Mouse (Mus musculus) forebrain, embryonic 16.5 days (tissue): ENCODE data around the gene Gon4l. TPM values are rescaled to one million over a fixed set of nuclear protein-coding genes. Genes with fewer than 3 reads are reported as not detected.

Experiments
- ATAC-seq: fragments of 200-750 bp; cut with Nextera tagmentation; 2 replicates; pipeline ENCODE4 v1.8.0; 2017; ENCODE audit warnings: mild to moderate bottlenecking, moderate library complexity
- H3K27ac ChIP-seq: fragments of 300-500 bp; sonication (generic); 2 replicates; pipeline ENCODE4 v1.5.1; 2014; ENCODE audit warnings: low read length, control low read depth
- H3K27me3 ChIP-seq: fragments of 300-500 bp; sonication (generic); replicated peaks from 2 replicates; pipeline ENCODE4 v1.6.1; 2014; ENCODE audit warnings: low read length; ENCODE audit not compliant: control insufficient read depth, insufficient read depth
- H3K36me3 ChIP-seq: fragments of 300-500 bp; sonication (generic); 2 replicates; pipeline ENCODE4 v1.6.1; 2014; ENCODE audit not compliant: control insufficient read depth, insufficient read depth
- H3K4me1 ChIP-seq: fragments of 300-500 bp; sonication (generic); replicated peaks from 2 replicates; pipeline ENCODE4 v1.6.1; 2014; ENCODE audit warnings: low read length; ENCODE audit not compliant: control insufficient read depth, insufficient read depth
- H3K4me2 ChIP-seq: fragments of 300-500 bp; sonication (generic); 2 replicates; pipeline ENCODE4 v1.6.1; 2014; ENCODE audit warnings: mild to moderate bottlenecking, low read length, control low read depth
- H3K4me3 ChIP-seq: fragments of 300-500 bp; sonication (generic); replicated peaks from 2 replicates; pipeline ENCODE4 v1.5.1; 2014; ENCODE audit warnings: mild to moderate bottlenecking, low read length, control low read depth
- H3K9ac ChIP-seq: fragments of 300-500 bp; sonication (generic); replicated peaks from 2 replicates; pipeline ENCODE4 v1.6.1; 2014; ENCODE audit warnings: low read depth, low read length, control low read depth
- H3K9me3 ChIP-seq: fragments of 300-500 bp; sonication (generic); 2 replicates; pipeline ENCODE4 v1.6.1; 2016; ENCODE audit warnings: low read length; ENCODE audit not compliant: control insufficient read depth
- WGBS: fragments of 180-500 bp; shearing (Covaris S2); extraction: QIAGEN DNeasy Blood & Tissue Kit; methylation state at CpG from one replicate; pipeline ENCODE4 v1.1.7; 2014; 5-methylcytosine and 5-hydroxymethylcytosine counted together
- polyA plus RNA-seq: library from polyadenylated mRNA; unstranded; fragments of >200 nt; fragmentation: Nextera tagmentation; extraction: Ambion mirVana; gene quantifications from 2 replicates; pipeline ENCODE4 v1.2.1, GENCODE M21; 2015

Gene Gon4l
- polyA plus RNA-seq, 1 experiment from 2014 or later: 17.3 TPM

DNA sequence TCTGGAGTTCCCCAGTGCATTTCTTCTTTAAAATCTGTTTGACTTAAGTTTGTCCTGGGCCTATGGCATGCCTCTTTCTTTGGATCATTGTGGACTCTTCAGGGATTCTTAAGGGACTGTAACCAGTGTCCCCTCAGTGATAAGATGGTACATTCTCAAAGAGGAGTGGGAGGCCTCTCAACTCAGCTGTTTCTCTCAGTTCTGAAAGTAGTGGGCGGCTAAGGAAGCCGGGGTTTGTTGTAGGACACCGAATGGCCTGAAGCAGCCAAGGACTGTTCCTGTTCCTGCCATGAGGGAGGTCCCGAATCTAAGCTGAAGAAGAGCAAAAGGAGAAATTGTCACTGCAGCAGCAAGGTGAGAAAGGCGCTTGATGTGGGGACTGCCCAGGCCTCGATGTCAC, 70.2 kb downstream of the Gon4l start:
- WGBS: 92% methylated on average over 6 of the region's 6 CpGs
- H3K36me3 ChIP-seq: peaks cover 28% of the 10 kb centered on the region

DNA sequence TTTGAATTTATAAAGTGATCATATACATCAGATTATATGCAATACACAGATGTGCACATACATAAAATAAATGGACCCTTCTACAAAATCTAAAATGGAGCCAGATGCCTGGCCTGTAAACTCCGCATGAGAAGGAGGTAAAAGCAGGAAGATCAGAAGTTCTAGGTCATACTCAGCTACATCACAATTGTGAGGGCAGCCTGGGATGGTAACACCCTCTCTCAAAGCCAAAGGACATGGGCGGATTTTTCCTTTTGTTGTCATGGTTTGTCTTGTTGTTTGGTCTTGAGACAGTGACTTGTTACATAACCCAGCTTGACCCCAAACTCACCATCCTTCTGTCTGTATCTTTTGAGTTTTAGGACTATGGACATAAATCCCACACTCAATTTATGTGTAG, 70.7 kb downstream of the Gon4l start:
- no peaks in the 10 kb centered on the region for H3K27me3 ChIP-seq
- H3K36me3 ChIP-seq: peaks cover 31% of the 10 kb centered on the region
- H3K4me1 ChIP-seq: no peaks in the 10 kb centered on the region
- no peak overlapping the region for H3K9ac ChIP-seq
- H3K4me2 ChIP-seq: no peak overlapping the region
- H3K9me3 ChIP-seq: no peaks in the 10 kb centered on the region
- WGBS: 94% methylated on average over 2 of the region's 2 CpGs
- no peak overlapping the region for H3K27ac ChIP-seq
- ATAC-seq: no peak
- no peak overlapping the region for H3K4me3 ChIP-seq

More for the DNA sequence above, 70.2 kb downstream of the Gon4l start:
- no peak overlapping the region for H3K9ac ChIP-seq
- H3K4me1 ChIP-seq: no peaks in the 10 kb centered on the region
- no peak overlapping the region for H3K27ac ChIP-seq
- no peak overlapping the region for H3K4me2 ChIP-seq
- no peaks in the 10 kb centered on the region for H3K27me3 ChIP-seq
- no peak for ATAC-seq
- no peak overlapping the region for H3K4me3 ChIP-seq
- H3K9me3 ChIP-seq: no peaks in the 10 kb centered on the region

DNA sequence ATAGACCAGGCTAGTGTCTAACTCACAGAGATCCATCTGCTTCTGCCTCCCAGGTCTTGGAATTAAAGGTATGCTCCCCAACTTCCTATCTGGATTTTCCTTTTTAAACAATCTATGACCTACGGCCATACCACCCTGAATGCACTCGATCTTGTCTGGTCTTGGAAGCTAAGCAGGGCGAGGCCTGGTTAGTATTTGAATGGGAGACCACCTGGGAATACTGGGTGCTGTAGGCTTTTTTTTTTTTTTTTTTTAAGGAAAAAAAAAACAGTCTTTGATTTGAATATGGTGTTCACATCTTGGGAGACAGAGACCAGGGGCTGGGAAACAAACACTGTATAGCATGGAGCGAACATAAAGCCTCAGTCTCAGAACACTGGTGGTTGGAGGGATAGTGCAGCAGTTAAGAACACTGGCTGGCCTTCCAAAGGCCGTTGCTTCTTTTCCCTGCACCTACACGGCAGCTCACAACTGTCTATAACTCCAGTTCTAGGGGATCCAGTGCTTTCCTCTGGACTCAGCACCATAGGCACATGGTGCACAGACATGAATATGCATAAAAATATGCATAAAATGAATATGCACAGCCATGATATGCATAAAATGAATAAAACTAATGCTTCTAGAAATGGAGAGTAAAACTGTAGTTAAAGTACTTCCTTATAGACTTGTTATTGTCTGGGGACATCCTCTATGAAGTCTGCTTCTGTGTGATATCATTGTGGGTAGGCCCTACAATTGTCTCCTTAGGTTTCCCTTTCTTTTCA, 71.5 kb downstream of the Gon4l start:
- Histone ChIP-seq H3K9ac (no peak overlapping the region), H3K4me3 (no peak overlapping the region), H3K9me3 (no peaks in the 10 kb centered on the region), H3K36me3 (peaks cover 31% of the 10 kb centered on the region), H3K4me2 (no peak overlapping the region), H3K27ac (no peak overlapping the region), H3K4me1 (no peaks in the 10 kb centered on the region), H3K27me3 (no peaks in the 10 kb centered on the region)
- WGBS: 85% methylated on average over 6 of the region's 6 CpGs
- no peak for ATAC-seq

DNA sequence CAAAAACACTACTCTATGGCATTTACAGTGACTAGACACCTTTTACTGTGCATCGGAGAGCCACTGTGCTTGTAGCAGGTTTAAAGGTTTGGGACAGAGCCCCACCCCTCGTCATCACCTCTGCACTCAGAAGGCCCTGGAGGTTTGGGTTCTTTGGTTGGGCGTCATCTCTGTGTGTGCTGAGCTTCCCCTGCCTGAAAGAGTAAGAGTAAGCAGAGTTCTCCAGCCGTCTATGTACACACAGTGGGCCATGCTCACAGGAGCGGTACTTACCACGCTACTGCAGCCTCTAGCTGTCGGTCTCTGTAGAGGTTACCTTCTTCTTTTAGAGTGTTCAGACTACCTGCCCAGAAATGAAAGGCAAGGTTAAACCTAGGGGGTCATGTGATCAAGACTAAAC, 77.6 kb downstream of the Gon4l start:
- ATAC-seq: no peak
- H3K27ac ChIP-seq: no peak overlapping the region
- 88% methylated on average over 7 of the region's 7 CpGs for WGBS
- H3K36me3 ChIP-seq: peaks cover 16% of the 10 kb centered on the region
- no peak overlapping the region for H3K4me3 ChIP-seq
- no peaks in the 10 kb centered on the region for H3K9me3 ChIP-seq
- peaks cover 11% of the 10 kb centered on the region for H3K4me1 ChIP-seq
- peak overlapping the region; percentile 85 for H3K4me2 ChIP-seq
- no peak overlapping the region; the same call in 1 of the 2 replicates for H3K9ac ChIP-seq
- no peaks in the 10 kb centered on the region for H3K27me3 ChIP-seq

DNA sequence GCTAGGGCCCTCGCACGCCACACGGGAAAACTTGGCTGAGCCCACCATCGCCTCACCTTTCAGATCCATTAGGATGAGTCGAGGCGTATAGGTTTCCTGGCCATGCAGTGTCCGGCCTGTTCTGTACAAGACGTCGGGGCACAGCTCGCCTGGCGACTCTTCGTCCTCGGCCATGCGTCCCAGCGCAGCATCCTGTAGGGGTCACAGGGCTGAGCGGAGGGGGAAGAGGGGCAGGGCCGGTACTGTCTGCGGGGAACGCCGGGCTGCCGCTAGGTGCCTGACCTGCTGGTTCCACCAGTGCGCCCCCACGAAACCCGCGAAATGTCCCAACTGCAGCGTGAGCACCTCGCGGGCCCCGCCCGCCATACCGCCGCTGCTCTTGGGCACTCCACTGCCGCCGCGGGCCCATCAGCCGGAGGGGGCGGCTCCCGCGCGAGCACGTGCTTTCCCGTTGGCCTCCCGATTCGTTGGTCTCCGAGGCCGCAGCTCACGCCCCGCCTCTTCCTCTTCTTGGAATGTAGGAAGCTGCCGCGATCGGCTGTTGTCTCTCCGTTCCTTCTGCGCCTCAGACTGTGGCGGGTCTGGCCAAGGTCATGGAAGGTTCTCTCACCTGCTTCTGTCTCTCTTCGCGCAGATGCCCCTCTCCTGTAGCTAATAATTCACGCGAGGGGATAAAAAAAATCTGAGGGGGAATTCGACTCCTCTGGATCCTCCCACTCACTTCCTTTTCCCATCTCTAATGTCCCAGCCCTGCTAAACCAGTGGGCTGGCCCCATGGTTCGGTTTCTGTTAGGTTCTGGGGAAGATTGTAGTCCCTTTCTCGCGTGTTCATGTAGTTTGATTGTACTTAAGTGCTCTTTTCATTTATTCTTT, 78.7 kb downstream of the Gon4l start, which contains the start of gene Msto1:
Msto1 (minus strand) TSS at position 489 of the 873 bp plus-strand sequence.
- Histone ChIP-seq H3K4me2 (peak within 1 kb of the TSS; percentile 85), H3K9ac (peak within 1 kb of the TSS; percentile 88), H3K27ac (peak within 1 kb of the TSS; percentile 79), H3K4me1 (peaks cover 11% of the 10 kb centered on the region), H3K27me3 (no peaks in the 10 kb centered on the region), H3K4me3 (peak within 1 kb of the TSS; percentile 77), H3K9me3 (no peaks in the 10 kb centered on the region), H3K36me3 (peaks cover 14% of the 10 kb centered on the region)
- WGBS: 0% methylated on average over 62 of the region's 62 CpGs
- ATAC-seq: peak; percentile 99

DNA sequence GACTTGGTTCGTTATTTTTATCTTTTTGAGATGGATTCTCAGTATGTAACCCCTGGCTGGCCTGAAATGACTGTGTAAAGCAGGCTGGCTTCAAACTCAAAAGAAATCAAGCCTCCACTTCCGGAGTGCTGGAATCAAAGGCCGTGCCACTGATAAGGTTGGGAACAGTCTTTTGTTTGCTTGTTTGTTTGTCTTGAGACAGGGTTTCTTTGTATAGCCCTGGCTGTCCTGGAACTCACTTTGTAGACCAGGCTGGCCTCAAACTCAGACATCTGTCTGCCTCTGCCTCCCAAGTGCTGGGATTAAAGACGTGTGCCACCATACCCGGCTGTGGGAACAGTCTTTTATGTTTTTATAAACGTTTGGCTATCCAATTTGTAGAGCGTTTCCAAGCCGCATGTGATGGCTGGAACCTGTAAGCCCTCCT, 79.4 kb downstream of the Gon4l start:
- 22% methylated on average over 8 of the region's 8 CpGs for WGBS

DNA sequence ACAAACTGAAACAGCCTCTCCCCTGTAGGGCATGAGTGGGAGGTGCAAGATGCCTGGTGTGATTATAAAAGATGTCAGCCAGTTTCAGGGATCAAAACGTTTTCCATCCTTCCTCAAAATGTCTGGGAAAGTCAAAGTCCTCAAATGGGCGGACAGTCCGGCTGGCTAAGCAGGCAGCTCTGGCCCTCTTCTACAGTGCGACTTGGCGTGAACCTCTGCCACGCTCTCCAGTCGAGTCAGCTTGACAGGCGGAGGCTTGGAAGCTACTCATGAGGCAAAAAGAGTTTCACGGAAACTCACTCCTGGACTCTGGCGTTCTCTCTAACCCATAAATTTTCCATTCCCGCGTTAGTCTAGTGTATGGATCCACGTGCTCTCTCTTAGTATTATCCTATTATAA, 84.0 kb downstream of the Gon4l start:
- no peak overlapping the region for H3K4me2 ChIP-seq
- no peak for ATAC-seq
- 86% methylated on average over 13 of the region's 13 CpGs for WGBS

More for the DNA sequence above, 79.4 kb downstream of the Gon4l start:
- H3K36me3 ChIP-seq: peaks cover 11% of the 10 kb centered on the region
- peak overlapping the region; percentile 88 for H3K9ac ChIP-seq
- H3K9me3 ChIP-seq: no peaks in the 10 kb centered on the region
- peak overlapping the region; percentile 77 for H3K4me3 ChIP-seq
- H3K27me3 ChIP-seq: no peaks in the 10 kb centered on the region
- H3K27ac ChIP-seq: peak overlapping the region; percentile 79
- peak overlapping the region; percentile 55 for H3K4me2 ChIP-seq
- no peak for ATAC-seq
- peaks cover 11% of the 10 kb centered on the region for H3K4me1 ChIP-seq

DNA sequence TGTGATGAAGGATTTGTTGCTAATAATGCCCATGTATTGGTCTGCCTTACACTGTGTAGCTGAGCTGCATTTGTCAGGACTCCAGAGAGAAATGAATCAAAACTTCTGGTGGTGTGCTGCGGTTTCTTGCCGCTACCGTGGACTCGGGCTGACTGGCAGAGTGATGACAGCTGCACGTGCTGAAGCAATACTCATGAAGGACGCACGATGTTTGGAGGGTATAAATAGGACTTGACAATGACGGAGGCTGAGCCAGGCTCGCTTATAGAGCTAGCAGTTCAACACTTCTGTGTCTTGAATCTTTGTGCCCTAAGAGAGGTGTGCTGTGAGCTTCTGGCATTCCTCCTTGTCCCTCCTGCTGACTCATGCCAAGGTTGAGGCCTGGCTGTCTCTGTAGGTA, 86.4 kb downstream of the Gon4l start:
- H3K4me1 ChIP-seq: no peaks in the 10 kb centered on the region
- 95% methylated on average over 9 of the region's 9 CpGs for WGBS
- ATAC-seq: no peak
- no peak overlapping the region for H3K9ac ChIP-seq
- no peaks in the 10 kb centered on the region for H3K9me3 ChIP-seq
- H3K4me3 ChIP-seq: no peak overlapping the region
- H3K27me3 ChIP-seq: no peaks in the 10 kb centered on the region
- H3K27ac ChIP-seq: no peak overlapping the region
- H3K36me3 ChIP-seq: peaks cover 29% of the 10 kb centered on the region
- no peak overlapping the region for H3K4me2 ChIP-seq

More for the DNA sequence above, 84.0 kb downstream of the Gon4l start:
- Histone ChIP-seq H3K27ac (no peak overlapping the region), H3K4me3 (no peak overlapping the region), H3K36me3 (peaks cover 22% of the 10 kb centered on the region), H3K4me1 (peaks cover 5% of the 10 kb centered on the region), H3K9me3 (no peaks in the 10 kb centered on the region), H3K27me3 (no peaks in the 10 kb centered on the region), H3K9ac (no peak overlapping the region)

DNA sequence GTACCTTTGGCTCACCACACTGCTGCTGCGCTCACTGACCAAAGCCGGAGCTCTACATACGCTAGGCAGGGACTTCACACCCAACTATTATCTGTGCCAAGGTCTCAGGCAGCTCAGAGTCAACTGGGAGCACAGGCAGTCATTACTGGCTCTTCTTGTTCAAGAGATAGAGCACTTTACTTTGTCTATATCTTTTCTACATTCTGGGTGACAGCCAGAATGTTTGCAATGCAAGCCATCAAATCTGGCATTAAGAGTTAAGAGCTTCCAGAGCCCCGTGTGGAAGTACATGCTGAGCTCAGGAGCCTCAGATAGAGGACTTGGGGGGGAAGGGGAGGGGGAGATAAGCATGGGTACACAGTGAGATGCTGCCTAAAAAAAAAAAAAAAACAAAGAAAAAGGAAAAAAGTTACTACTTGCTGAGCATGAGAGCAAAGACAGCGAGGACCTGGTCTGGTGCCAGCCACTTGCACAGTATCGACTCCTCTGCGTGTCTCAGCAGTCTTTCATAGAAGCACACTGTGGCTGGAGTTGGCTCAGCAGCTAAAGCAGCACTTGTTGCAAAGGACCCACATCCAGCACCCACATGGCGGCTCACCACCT, 89.1 kb downstream of the Gon4l start:
- H3K9me3 ChIP-seq: no peaks in the 10 kb centered on the region
- WGBS: 84% methylated on average over 8 of the region's 8 CpGs
- H3K4me1 ChIP-seq: no peaks in the 10 kb centered on the region
- H3K4me3 ChIP-seq: no peak overlapping the region
- no peak overlapping the region for H3K27ac ChIP-seq
- peaks cover 47% of the 10 kb centered on the region for H3K36me3 ChIP-seq
- no peaks in the 10 kb centered on the region for H3K27me3 ChIP-seq
- no peak for ATAC-seq
- H3K4me2 ChIP-seq: no peak overlapping the region
- H3K9ac ChIP-seq: no peak overlapping the region
